21 mouse cellular contexts compared by ENCODE assay signal in genomic region chr12:71912262-71912661, GRCm38 (mm10).
DNase-seq lines count a peak whose midpoint lies in the region; ATAC-seq and TF ChIP-seq lines count a peak whose summit lies in the region.
"Had no signal": no experiment of that assay in that cellular context is flagged by ENCODE, and none has a peak within 500 bp of the region (broad histone marks: within the 10 kb centered on the region; RNA-seq: fewer than 3 reads in every experiment).

No protein-coding gene starts in this region.

- peaks cover 17% of the 10 kb centered on the region for H3K4me1 ChIP-seq in forebrain, embryonic 16.5 days (replicated peaks; ENCODE audit: control insufficient read depth, insufficient read depth, low read length)
- H3K4me1 ChIP-seq in forebrain, embryonic 10.5 days: peaks cover 18% of the 10 kb centered on the region
- peaks cover 33% of the 10 kb centered on the region for H3K4me1 ChIP-seq in liver, adult 2 months (ENCODE audit: control insufficient read depth, insufficient read depth, low read length)
- H3K4me1 ChIP-seq in liver, embryonic 11.5 days (replicated peaks; ENCODE audit: control insufficient read depth, insufficient read depth, low read length): no peaks in the 10 kb centered on the region; the same call in 1 of the 2 replicates

- H3K4me3 ChIP-seq in forebrain, embryonic 16.5 days (replicated peaks; ENCODE audit: low read length): no peak overlapping the region
- no peak overlapping the region for H3K4me3 ChIP-seq in forebrain, embryonic 10.5 days
- H3K4me3 ChIP-seq in liver, adult 2 months (ENCODE audit: insufficient read depth, low read depth, low read length): no peak overlapping the region
- H3K4me3 ChIP-seq in liver, embryonic 11.5 days (ENCODE audit: low read depth, low read length): no peak overlapping the region
- H3K4me3 ChIP-seq: embryonic facial prominence, embryonic 13.5 days; gastrocnemius, adult 2 months; limb, embryonic 13.5 days; midbrain, embryonic 15.5 days; myocyte had no signal

- H3K36me3 ChIP-seq in forebrain, embryonic 16.5 days (ENCODE audit: control insufficient read depth, insufficient read depth): peaks cover 9% of the 10 kb centered on the region
- H3K36me3 ChIP-seq in forebrain, embryonic 10.5 days (replicated peaks): peaks cover 18% of the 10 kb centered on the region
- peaks cover 9% of the 10 kb centered on the region; the same call in 1 of the 2 replicates for H3K36me3 ChIP-seq in liver, adult 2 months (ENCODE audit: control insufficient read depth, insufficient read depth, low read length)
- H3K36me3 ChIP-seq in liver, embryonic 11.5 days (ENCODE audit: control insufficient read depth, insufficient read depth, low read length): peaks cover 10% of the 10 kb centered on the region

- TF ChIP-seq CTCF in liver, adult 2 months (IDR thresholded peaks at IDR 0.05; ENCODE audit: low read depth, low read length): no peak

- DNase-seq in forebrain, embryonic 10.5 days (ENCODE audit: extremely low spot score, low spot score): no peak
- DNase-seq in kidney, adult 9 months: peak; percentile 38
- no peak for DNase-seq in kidney, adult 18-20 months
- peak; percentile 83 for DNase-seq in liver, adult 2 months (ENCODE audit: extremely low read depth, low read depth, low spot score)
- DNase-seq in liver, embryonic 11.5 days (ENCODE audit: low spot score): no peak
- peak; percentile 47 for DNase-seq in A20 (ENCODE audit: low read depth, low spot score)
- DNase-seq in gastrocnemius, postnatal 25 days: no peak
- DNase-seq: adrenal gland, adult 8-10 months; cerebellum, adult 9-11 months; gastrocnemius, adult 2 months; heart, postnatal 4 days; lung, adult 18-20 months; right cerebral cortex, postnatal 25 days; thymus, adult 18-20 months had no signal

- ATAC-seq in forebrain, embryonic 16.5 days: peak; percentile 26; the same call in 1 of the 2 replicates
- no peak for ATAC-seq in liver, embryonic 11.5 days (replicated peaks; ENCODE audit: low FRiP score)
- ATAC-seq: CD4-positive, CD25-positive, alpha-beta regulatory T cell, adult 4 months; midbrain, embryonic 15.5 days; Patski had no signal

- no peak overlapping the region for H3K9ac ChIP-seq in forebrain, embryonic 16.5 days (replicated peaks; ENCODE audit: low read depth, low read length)
- no peak overlapping the region for H3K9ac ChIP-seq in liver, adult 2 months (ENCODE audit: low read depth, low read length)
- H3K9ac ChIP-seq in liver, embryonic 11.5 days (ENCODE audit: low read depth, low read length): no peak overlapping the region
- H3K9ac ChIP-seq: embryonic facial prominence, embryonic 13.5 days; limb, embryonic 13.5 days; midbrain, embryonic 15.5 days had no signal

- H3K27me3 ChIP-seq in forebrain, embryonic 16.5 days (replicated peaks; ENCODE audit: control insufficient read depth, insufficient read depth, low read length): no peaks in the 10 kb centered on the region
- H3K27me3 ChIP-seq in forebrain, embryonic 10.5 days (ENCODE audit: poor library complexity, severe bottlenecking): no peaks in the 10 kb centered on the region
- no peaks in the 10 kb centered on the region for H3K27me3 ChIP-seq in liver, adult 2 months (ENCODE audit: control insufficient read depth, insufficient read depth, low read length)
- no peaks in the 10 kb centered on the region for H3K27me3 ChIP-seq in liver, embryonic 11.5 days (replicated peaks; ENCODE audit: control insufficient read depth, insufficient read depth, low read length)
- H3K27me3 ChIP-seq: embryonic facial prominence, embryonic 13.5 days; limb, embryonic 13.5 days; midbrain, embryonic 15.5 days; Patski had no signal

- no peak overlapping the region for H3K4me2 ChIP-seq in forebrain, embryonic 16.5 days (ENCODE audit: low read length)
- H3K4me2 ChIP-seq in liver, embryonic 11.5 days: no peak overlapping the region
- H3K4me2 ChIP-seq: embryonic facial prominence, embryonic 13.5 days; limb, embryonic 13.5 days; midbrain, embryonic 15.5 days had no signal

- 56% methylated on average over 1 of the region's 1 CpGs for WGBS in forebrain, embryonic 16.5 days
- WGBS in forebrain, embryonic 10.5 days: 91% methylated on average over 1 of the region's 1 CpGs
- 23% methylated on average over 1 of the region's 1 CpGs for WGBS in liver, adult 2 months
- WGBS in liver, embryonic 11.5 days: 90% methylated on average over 1 of the region's 1 CpGs

- H3K9me3 ChIP-seq in forebrain, embryonic 16.5 days (ENCODE audit: control insufficient read depth, low read length): no peaks in the 10 kb centered on the region
- no peaks in the 10 kb centered on the region for H3K9me3 ChIP-seq in forebrain, embryonic 10.5 days
- no peaks in the 10 kb centered on the region for H3K9me3 ChIP-seq in liver, embryonic 11.5 days (ENCODE audit: control insufficient read depth, low read length)
- H3K9me3 ChIP-seq: embryonic facial prominence, embryonic 13.5 days; limb, embryonic 13.5 days; midbrain, embryonic 15.5 days had no signal

- TF ChIP-seq POLR2A in liver, adult 2 months (IDR thresholded peaks at IDR 0.05; ENCODE audit: extremely low read depth, insufficient read depth, low read length): no peak

- peaks cover 35% of the 10 kb centered on the region; the same call in 1 of the 2 replicates for H3K79me2 ChIP-seq in liver, adult 2 months (ENCODE audit: control insufficient read depth, insufficient read depth, low read length)

- H3K27ac ChIP-seq in forebrain, embryonic 16.5 days (ENCODE audit: low read length): no peak overlapping the region
- H3K27ac ChIP-seq in forebrain, embryonic 10.5 days: no peak overlapping the region
- peak overlapping the region; percentile 70 for H3K27ac ChIP-seq in liver, adult 2 months (replicated peaks; ENCODE audit: insufficient read depth, low read depth, low read length)
- no peak overlapping the region for H3K27ac ChIP-seq in liver, embryonic 11.5 days (ENCODE audit: low read depth, low read length)
- H3K27ac ChIP-seq: embryonic facial prominence, embryonic 13.5 days; gastrocnemius, adult 2 months; limb, embryonic 13.5 days; midbrain, embryonic 15.5 days had no signal

Comparison
In these comparisons a context has a peak if more than half of its experiments do, and no peak if none do; other contexts are left out.
1. DNase-seq: peak in kidney, adult 9 months (single experiment), liver, adult 2 months (single experiment) and A20 (single experiment); none in forebrain, embryonic 10.5 days (single experiment), kidney, adult 18-20 months (single experiment), liver, embryonic 11.5 days (single experiment) and gastrocnemius, postnatal 25 days (single experiment).